Mouse (Mus musculus): Measurements from ENCODE around the gene Mrm2.

GRCm38 (mm10) chr5:140379299-140379698 lies 47.6 kb upstream of the Mrm2 start:
- no peak for TF ChIP-seq CTCF (IDR thresholded peaks at IDR 0.05; ENCODE audit: low read depth)
- TF ChIP-seq EP300 (IDR thresholded peaks at IDR 0.05; ENCODE audit: low read depth): no peak

Data from liver, postnatal 0 days (tissue).